Mouse (Mus musculus) B cell, adult 62 days (primary cell): ENCODE results near the gene Vmn1r233. TPM values are rescaled to one million over a fixed set of nuclear protein-coding genes. Genes with fewer than 3 reads are reported as not detected.

ENCODE experiments used
- total RNA-seq: library from RNA; stranded (reverse); gene quantifications from 4 replicates; pipeline ENCODE4 v1.2.4, GENCODE M21; 2023

Gene Vmn1r233
- not detected in 4 replicates for total RNA-seq

GRCm38 (mm10) chr17:20996364-20996763 is at the start of gene Vmn1r233:
Gene Vmn1r233, minus strand, starts transcription at chr17:20996464.

GRCm38 (mm10) chr17:21008382-21009331 is 12.4 kb upstream of the Vmn1r233 start, which contains the start of gene Zfp160:
Gene Zfp160, plus strand, starts transcription at chr17:21008903.

GRCm38 (mm10) chr17:20944985-20945891 is 51.0 kb downstream of the Vmn1r233 start, which contains the start of gene Ppp2r1a:
Gene Ppp2r1a, plus strand, starts transcription at chr17:20945311.

Other genes with a start within 250 kb of the Vmn1r233 start
- not detected in 4 replicates for gene Vmn1r228, start 210.3 kb downstream of the Vmn1r233 start, total RNA-seq
- gene Vmn1r229, start 184.9 kb downstream of the Vmn1r233 start, total RNA-seq: 0.06 TPM in 2 of 4 replicates, not detected in the others
- gene Vmn1r230, start 156.0 kb downstream of the Vmn1r233 start, total RNA-seq: not detected in 4 replicates
- gene Vmn1r231, start 91.4 kb downstream of the Vmn1r233 start, total RNA-seq: not detected in 4 replicates
- gene Vmn1r232, start 76.8 kb downstream of the Vmn1r233 start, total RNA-seq: not detected in 4 replicates
- gene Ppp2r1a, start 51.2 kb downstream of the Vmn1r233 start, total RNA-seq: 284 to 340 TPM (median 294 TPM) in 4 replicates
- gene Zfp160, start 12.4 kb upstream of the Vmn1r233 start, total RNA-seq: 12.4 to 18.2 TPM (median 14.1 TPM) in 4 replicates
- gene Vmn1r234, start 229.6 kb upstream of the Vmn1r233 start, total RNA-seq: not detected in 4 replicates